Mouse (Mus musculus): ENCODE measurements around the gene Amz1. TPM values are rescaled to one million over a fixed set of nuclear protein-coding genes. Genes with fewer than 3 reads are reported as not detected.
A peak's percentile ranks its signal among the peaks of the same experiment; 100 is the strongest.

Amz1 gene
- polyA plus RNA-seq, 1 experiment from 2014 or later, result 1.2 TPM

DNA sequence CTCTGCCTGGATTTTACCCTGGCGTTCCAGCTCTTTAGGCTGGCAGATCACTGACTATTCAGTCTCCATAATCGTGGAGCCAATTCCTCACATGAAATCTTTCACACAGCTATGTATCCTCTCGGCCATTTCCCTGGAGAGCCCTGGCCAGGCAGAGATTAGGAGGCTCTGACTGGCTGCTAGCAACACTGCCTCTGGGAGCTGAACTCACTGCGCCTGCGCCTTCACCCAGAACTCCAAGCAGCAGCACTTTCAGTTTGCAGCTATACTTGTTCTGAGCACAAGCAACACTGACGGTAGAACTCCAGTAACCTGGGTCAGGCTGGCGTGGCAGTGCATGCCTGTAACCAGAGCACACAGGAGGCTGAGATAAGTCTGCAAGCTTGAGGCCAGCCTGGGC lies 74.2 kb downstream of the Amz1 start:
- ATAC-seq (replicated peaks; ENCODE audit: low FRiP score), result no peak
- WGBS, result 60% methylated on average over 7 of the region's 7 CpGs

DNA sequence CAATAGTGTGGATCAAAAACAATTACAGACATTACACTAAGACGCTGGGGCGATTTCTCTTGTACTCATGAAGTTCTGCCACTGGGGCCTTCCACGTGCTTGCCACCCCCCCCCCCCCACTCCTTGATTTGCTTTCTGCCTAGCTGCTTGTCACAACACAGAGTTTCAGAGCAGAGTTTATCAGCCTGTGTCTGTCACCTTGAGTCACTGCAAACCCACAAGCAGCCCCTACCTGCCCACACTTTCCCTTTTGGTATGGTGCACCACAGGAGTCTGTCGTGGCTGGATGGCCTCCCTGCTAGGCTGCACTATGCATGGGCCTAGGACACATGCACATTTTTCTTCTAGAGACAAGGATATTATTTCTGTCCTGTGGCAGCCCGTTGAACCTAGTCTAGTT lies 74.8 kb downstream of the Amz1 start:
- Histone ChIP-seq H3K9ac (ENCODE audit: low read depth, low read length) (peak overlapping the region; percentile 50; the same call in 1 of the 2 replicates), H3K27me3 (replicated peaks; ENCODE audit: control insufficient read depth, insufficient read depth, low read length) (no peaks in the 10 kb centered on the region), H3K27ac (ENCODE audit: low read depth, low read length) (peak overlapping the region; percentile 61), H3K4me2 (no peak overlapping the region; the same call in 1 of the 2 replicates), H3K36me3 (ENCODE audit: control insufficient read depth, insufficient read depth, low read length) (no peaks in the 10 kb centered on the region), H3K4me3 (ENCODE audit: low read depth, low read length) (no peak overlapping the region), H3K9me3 (ENCODE audit: control insufficient read depth, low read length) (no peaks in the 10 kb centered on the region), H3K4me1 (replicated peaks; ENCODE audit: control insufficient read depth, insufficient read depth, low read length) (peaks cover 57% of the 10 kb centered on the region)
- no peak for DNase-seq (ENCODE audit: low spot score)
- ATAC-seq (replicated peaks; ENCODE audit: low FRiP score), result 0 out of 2 replicates have a peak, but pooled peaks have one; percentile 8
- WGBS, result 48% methylated on average over 5 of the region's 5 CpGs

More for the DNA sequence above, 74.2 kb downstream of the Amz1 start:
- Histone ChIP-seq H3K4me3 (ENCODE audit: low read depth, low read length) (no peak overlapping the region), H3K9ac (ENCODE audit: low read depth, low read length) (peak overlapping the region; percentile 51; the same call in 1 of the 2 replicates), H3K27me3 (replicated peaks; ENCODE audit: control insufficient read depth, insufficient read depth, low read length) (no peaks in the 10 kb centered on the region), H3K4me2 (peak overlapping the region; percentile 23; the same call in 1 of the 2 replicates), H3K27ac (ENCODE audit: low read depth, low read length) (no peak overlapping the region; the same call in 1 of the 2 replicates), H3K9me3 (ENCODE audit: control insufficient read depth, low read length) (no peaks in the 10 kb centered on the region), H3K36me3 (ENCODE audit: control insufficient read depth, insufficient read depth, low read length) (no peaks in the 10 kb centered on the region), H3K4me1 (replicated peaks; ENCODE audit: control insufficient read depth, insufficient read depth, low read length) (peaks cover 63% of the 10 kb centered on the region)
- DNase-seq (ENCODE audit: low spot score), result no peak

DNA sequence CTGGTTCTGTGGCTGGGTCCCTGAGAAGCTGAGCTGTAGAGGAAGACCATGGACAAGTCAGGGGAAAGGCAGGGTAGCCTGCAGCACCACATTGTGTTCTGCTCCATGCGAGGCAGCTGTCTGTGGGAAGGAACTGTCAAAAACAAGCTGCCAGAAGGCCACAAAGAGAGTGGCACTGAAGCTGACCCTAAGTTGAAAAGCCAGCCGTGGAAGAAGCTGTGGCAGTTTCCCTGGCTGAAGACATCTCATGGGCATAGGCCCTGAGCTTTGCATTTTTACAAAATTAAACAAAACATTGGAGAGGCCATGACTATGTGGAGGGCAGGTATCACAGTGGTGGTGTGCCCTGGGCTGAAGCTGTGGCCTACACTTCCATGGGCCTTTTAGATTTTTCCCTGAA lies 75.3 kb downstream of the Amz1 start:
- no peak overlapping the region for H3K4me3 ChIP-seq (ENCODE audit: low read depth, low read length)
- no peak for ATAC-seq (replicated peaks; ENCODE audit: low FRiP score)
- peak overlapping the region; percentile 50; the same call in 1 of the 2 replicates for H3K9ac ChIP-seq (ENCODE audit: low read depth, low read length)
- H3K27me3 ChIP-seq (replicated peaks; ENCODE audit: control insufficient read depth, insufficient read depth, low read length), result no peaks in the 10 kb centered on the region
- H3K4me1 ChIP-seq (replicated peaks; ENCODE audit: control insufficient read depth, insufficient read depth, low read length), result peaks cover 52% of the 10 kb centered on the region
- WGBS, result 44% methylated on average over 2 of the region's 2 CpGs
- no peaks in the 10 kb centered on the region for H3K36me3 ChIP-seq (ENCODE audit: control insufficient read depth, insufficient read depth, low read length)
- peak overlapping the region; percentile 61 for H3K27ac ChIP-seq (ENCODE audit: low read depth, low read length)
- no peak overlapping the region; the same call in 1 of the 2 replicates for H3K4me2 ChIP-seq
- no peak for DNase-seq (ENCODE audit: low spot score)
- no peaks in the 10 kb centered on the region for H3K9me3 ChIP-seq (ENCODE audit: control insufficient read depth, low read length)

DNA sequence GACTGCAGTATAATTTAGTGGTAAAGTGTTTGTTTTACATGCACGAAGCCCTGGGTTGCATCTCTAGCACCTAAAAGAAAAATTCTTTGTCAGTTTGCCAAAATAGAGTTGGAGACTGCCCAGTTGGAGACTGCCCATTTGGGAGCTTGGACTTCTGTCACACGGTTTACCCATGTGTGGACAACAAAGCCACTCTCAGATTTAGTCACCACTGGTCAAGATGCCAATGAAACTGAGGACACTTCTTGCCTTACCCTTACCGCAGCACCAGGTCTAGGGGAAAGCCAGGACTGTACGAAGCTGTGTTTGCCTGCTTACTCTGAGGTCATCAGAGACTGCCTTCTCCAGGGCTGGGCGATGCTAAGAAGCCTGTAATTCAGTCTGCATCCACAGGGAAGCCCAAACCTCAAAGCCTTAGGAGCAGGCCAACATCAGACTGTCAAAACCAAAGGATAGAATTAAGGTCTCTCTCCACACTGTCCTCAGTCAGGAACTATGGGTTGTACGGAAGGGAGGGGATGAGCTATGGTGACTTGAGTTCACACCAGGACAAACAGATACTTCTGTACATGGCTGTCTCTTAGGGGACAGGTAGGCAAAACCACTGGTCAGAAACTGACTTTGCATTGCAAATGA lies 76.5 kb downstream of the Amz1 start:
- no peak for ATAC-seq (replicated peaks; ENCODE audit: low FRiP score)

DNA sequence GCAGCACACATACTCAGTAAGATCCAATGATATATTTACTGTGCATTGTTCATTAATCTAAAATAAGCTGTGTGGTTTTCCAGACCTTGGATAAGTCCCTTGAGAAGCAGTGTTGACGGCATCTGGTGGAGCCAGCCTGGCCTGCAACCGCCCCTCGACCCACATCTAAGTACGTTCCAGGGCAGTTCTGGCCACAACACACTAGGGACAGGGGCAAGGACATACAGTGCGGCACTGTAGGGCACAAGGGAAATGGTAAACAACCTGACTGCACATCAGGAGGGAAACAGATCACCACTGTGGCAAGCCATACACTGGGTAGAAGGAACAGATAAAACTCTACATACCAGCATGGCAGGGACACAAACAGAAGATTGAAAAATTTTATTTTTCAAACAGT lies 77.9 kb downstream of the Amz1 start:
- H3K27me3 ChIP-seq (replicated peaks; ENCODE audit: control insufficient read depth, insufficient read depth, low read length), result no peaks in the 10 kb centered on the region
- no peak overlapping the region; the same call in 1 of the 2 replicates for H3K9ac ChIP-seq (ENCODE audit: low read depth, low read length)
- H3K36me3 ChIP-seq (ENCODE audit: control insufficient read depth, insufficient read depth, low read length), result no peaks in the 10 kb centered on the region
- ATAC-seq (replicated peaks; ENCODE audit: low FRiP score), result no peak
- no peaks in the 10 kb centered on the region for H3K9me3 ChIP-seq (ENCODE audit: control insufficient read depth, low read length)
- DNase-seq (ENCODE audit: low spot score), result no peak
- peaks cover 40% of the 10 kb centered on the region for H3K4me1 ChIP-seq (replicated peaks; ENCODE audit: control insufficient read depth, insufficient read depth, low read length)
- H3K4me3 ChIP-seq (ENCODE audit: low read depth, low read length), result no peak overlapping the region
- H3K27ac ChIP-seq (ENCODE audit: low read depth, low read length), result no peak overlapping the region
- WGBS, result 84% methylated on average over 5 of the region's 5 CpGs
- H3K4me2 ChIP-seq, result no peak overlapping the region

More for the DNA sequence above, 76.5 kb downstream of the Amz1 start:
- Histone ChIP-seq H3K9ac (ENCODE audit: low read depth, low read length) (no peak overlapping the region), H3K4me1 (replicated peaks; ENCODE audit: control insufficient read depth, insufficient read depth, low read length) (peaks cover 40% of the 10 kb centered on the region), H3K36me3 (ENCODE audit: control insufficient read depth, insufficient read depth, low read length) (no peaks in the 10 kb centered on the region), H3K4me3 (ENCODE audit: low read depth, low read length) (no peak overlapping the region), H3K27me3 (replicated peaks; ENCODE audit: control insufficient read depth, insufficient read depth, low read length) (no peaks in the 10 kb centered on the region), H3K9me3 (ENCODE audit: control insufficient read depth, low read length) (no peaks in the 10 kb centered on the region), H3K4me2 (no peak overlapping the region), H3K27ac (ENCODE audit: low read depth, low read length) (no peak overlapping the region)
- DNase-seq (ENCODE audit: low spot score), result no peak
- WGBS, result 87% methylated on average over 6 of the region's 6 CpGs

DNA sequence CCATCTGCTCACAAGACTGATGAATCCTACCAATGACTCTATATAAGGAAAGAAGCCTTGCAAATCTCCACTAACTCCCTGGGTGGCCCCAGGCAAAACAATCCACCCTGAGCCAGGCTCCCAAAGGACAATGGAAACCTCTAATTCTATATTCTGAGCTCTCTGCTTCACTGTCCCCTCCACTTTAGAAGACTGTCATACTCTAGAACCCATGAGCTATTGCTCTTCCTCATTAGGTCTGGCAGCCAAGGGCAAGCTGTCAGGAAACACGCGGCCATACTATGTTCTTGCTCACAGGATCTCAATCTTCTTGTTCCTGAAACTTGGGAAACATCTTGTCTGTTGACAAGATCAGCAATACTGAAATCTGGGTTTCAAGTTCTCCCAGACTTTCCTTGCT lies 82.3 kb downstream of the Amz1 start:
- H3K4me3 ChIP-seq (ENCODE audit: low read depth, low read length), result no peak overlapping the region

DNA sequence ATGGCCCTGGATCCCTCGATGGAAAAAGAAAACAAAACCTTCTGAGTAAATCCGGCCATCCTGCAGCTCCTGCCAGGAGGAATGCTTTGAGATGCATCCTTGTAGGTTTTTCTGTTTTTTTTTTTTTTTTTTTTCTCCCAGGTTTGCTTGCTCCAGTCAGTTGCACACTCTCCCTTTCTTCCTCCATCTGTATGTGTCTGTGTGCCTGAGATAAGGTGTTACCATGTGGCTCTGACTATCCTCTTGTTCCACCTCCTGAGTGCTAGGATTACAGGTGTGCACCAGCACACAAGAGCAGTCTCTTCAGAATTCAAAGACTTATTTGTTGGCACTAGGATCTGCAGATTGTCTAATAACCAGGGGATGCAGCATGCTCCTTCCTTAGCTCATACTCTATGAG lies 83.0 kb downstream of the Amz1 start:
- Histone ChIP-seq H3K9me3 (ENCODE audit: control insufficient read depth, low read length) (no peaks in the 10 kb centered on the region), H3K4me1 (replicated peaks; ENCODE audit: control insufficient read depth, insufficient read depth, low read length) (peaks cover 30% of the 10 kb centered on the region), H3K4me3 (ENCODE audit: low read depth, low read length) (no peak overlapping the region), H3K27me3 (replicated peaks; ENCODE audit: control insufficient read depth, insufficient read depth, low read length) (no peaks in the 10 kb centered on the region), H3K27ac (ENCODE audit: low read depth, low read length) (no peak overlapping the region), H3K4me2 (no peak overlapping the region), H3K9ac (ENCODE audit: low read depth, low read length) (no peak overlapping the region), H3K36me3 (ENCODE audit: control insufficient read depth, insufficient read depth, low read length) (no peaks in the 10 kb centered on the region)
- DNase-seq (ENCODE audit: low spot score) (no peak), ATAC-seq (replicated peaks; ENCODE audit: low FRiP score) (peak; percentile 86)
- 58% methylated on average over 2 of the region's 2 CpGs for WGBS

More for the DNA sequence above, 82.3 kb downstream of the Amz1 start:
- DNase-seq (ENCODE audit: low spot score) (no peak), ATAC-seq (replicated peaks; ENCODE audit: low FRiP score) (no peak)
- Histone ChIP-seq H3K27me3 (replicated peaks; ENCODE audit: control insufficient read depth, insufficient read depth, low read length) (no peaks in the 10 kb centered on the region), H3K9me3 (ENCODE audit: control insufficient read depth, low read length) (no peaks in the 10 kb centered on the region), H3K4me2 (no peak overlapping the region), H3K4me1 (replicated peaks; ENCODE audit: control insufficient read depth, insufficient read depth, low read length) (peaks cover 27% of the 10 kb centered on the region), H3K36me3 (ENCODE audit: control insufficient read depth, insufficient read depth, low read length) (no peaks in the 10 kb centered on the region), H3K9ac (ENCODE audit: low read depth, low read length) (no peak overlapping the region), H3K27ac (ENCODE audit: low read depth, low read length) (no peak overlapping the region)
- WGBS, result 79% methylated on average over 2 of the region's 2 CpGs

All from liver, embryonic 11.5 days (tissue).